Mouse (Mus musculus) heart, embryonic 14.5 days (tissue): Measurements from ENCODE around the gene Htr2a. TPM values are rescaled to one million over a fixed set of nuclear protein-coding genes. Genes with fewer than 3 reads are reported as not detected.

ENCODE experiments used
- ATAC-seq: fragments of 200-750 bp; cut with Nextera tagmentation; 2 replicates; pipeline ENCODE4 v1.8.0; 2017; ENCODE audit warnings: low read depth, moderate TSS enrichment; ENCODE audit not compliant: insufficient number of reproducible peaks, insufficient read depth, low FRiP score
- H3K27ac ChIP-seq, 2 experiments: fragments of 200-500 bp in 1 of 2; fragments of 300-500 bp in 1 of 2; sonication (generic) in 1 of 2; replicated peaks in 1 of 2; 2 replicates each; pipeline ENCODE4 v1.5.1; 2012 to 2014; ENCODE audit warnings: low read depth in 2 of 2, low read length in 2 of 2, control low read depth in 1 of 2, mild to moderate bottlenecking in 1 of 2, mixed read lengths in 1 of 2; ENCODE audit not compliant: control insufficient read depth in 1 of 2, insufficient read depth in 1 of 2
- H3K27me3 ChIP-seq: fragments of 300-500 bp; sonication (generic); 2 replicates; pipeline ENCODE4 v1.6.1; 2014; ENCODE audit warnings: mild to moderate bottlenecking, low read length, control low read depth; ENCODE audit not compliant: control insufficient read depth, insufficient read depth
- H3K36me3 ChIP-seq: fragments of 300-500 bp; sonication (generic); 2 replicates; pipeline ENCODE4 v1.6.1; 2014; ENCODE audit warnings: mild to moderate bottlenecking, control low read depth, low read length, mixed read lengths; ENCODE audit not compliant: control insufficient read depth, insufficient read depth
- H3K4me1 ChIP-seq, 2 experiments: fragments of 200-500 bp in 1 of 2; fragments of 300-500 bp in 1 of 2; sonication (generic) in 1 of 2; 2 replicates each; pipeline ENCODE4 v1.6.1; 2012 to 2014; ENCODE audit warnings: low read length in 2 of 2, control low read depth in 1 of 2, mixed read lengths in 1 of 2; ENCODE audit not compliant: control insufficient read depth in 2 of 2, insufficient read depth in 2 of 2
- H3K4me2 ChIP-seq: fragments of 300-500 bp; sonication (generic); 2 replicates; pipeline ENCODE4 v1.6.1; 2014; ENCODE audit warnings: mild to moderate bottlenecking, low read length
- H3K4me3 ChIP-seq, 2 experiments: fragments of 200-500 bp in 1 of 2; fragments of 300-500 bp in 1 of 2; sonication (generic) in 1 of 2; 2 replicates each; pipeline ENCODE4 v1.5.1; 2012 to 2014; ENCODE audit warnings: low read length in 2 of 2, mild to moderate bottlenecking in 2 of 2, control low read depth in 1 of 2, low read depth in 1 of 2, moderate library complexity in 1 of 2; ENCODE audit not compliant: control insufficient read depth in 1 of 2, insufficient read depth in 1 of 2
- H3K9ac ChIP-seq: fragments of 300-500 bp; sonication (generic); 2 replicates; pipeline ENCODE4 v1.6.1; 2014; ENCODE audit warnings: mild to moderate bottlenecking, low read length
- H3K9me3 ChIP-seq: fragments of 300-500 bp; sonication (generic); 2 replicates; pipeline ENCODE4 v1.6.1; 2016; ENCODE audit warnings: low read length, control low read depth; ENCODE audit not compliant: control insufficient read depth
- WGBS: fragments of 180-500 bp; shearing (Covaris S2); extraction: QIAGEN DNeasy Blood & Tissue Kit; methylation state at CpG from one replicate; pipeline ENCODE4 v1.1.7; 2014; 5-methylcytosine and 5-hydroxymethylcytosine counted together
- polyA plus RNA-seq: library from polyadenylated mRNA; unstranded; fragments of >200 nt; fragmentation: Nextera tagmentation; extraction: Ambion mirVana; gene quantifications from 2 replicates; pipeline ENCODE4 v1.2.1, GENCODE M21; 2014

Htr2a gene
- polyA plus RNA-seq, 1 experiment from 2014 or later, result 1.2 TPM

- Histone ChIP-seq H3K36me3 (no peaks in the 10 kb centered on the region), H3K4me1 (peaks cover 18 to 20% of the 10 kb centered on the region in 2 experiments), H3K9ac (peak overlapping the region; percentile 71), H3K27ac (no peak overlapping the region), H3K4me2 (peak overlapping the region; percentile 89), H3K9me3 (no peaks in the 10 kb centered on the region), H3K27me3 (no peaks in the 10 kb centered on the region), H3K4me3 (peak overlapping the region; percentile 48 to 61)
- ATAC-seq, result no peak
- 25% methylated on average over 17 of the region's 17 CpGs for WGBS
Measured at GRCm38 (mm10) chr14:74641668-74642230, 1.1 kb downstream of the Htr2a start.

- H3K9ac ChIP-seq, result 0 out of 2 replicates have a peak overlapping the region, but pooled peaks have one; percentile 7
- under 1% methylated on average over 4 of the region's 4 CpGs for WGBS
- H3K27ac ChIP-seq, result no peak overlapping the region
- peak overlapping the region; percentile 22 to 48; a peak in 3 of 4 replicates for H3K4me3 ChIP-seq
- no peaks in the 10 kb centered on the region for H3K9me3 ChIP-seq
- ATAC-seq, result no peak; the same call in 1 of the 2 replicates
- no peaks in the 10 kb centered on the region for H3K36me3 ChIP-seq
- H3K4me2 ChIP-seq, result peak overlapping the region; percentile 89
- peaks cover 18 to 27% of the 10 kb centered on the region in 2 experiments for H3K4me1 ChIP-seq
- H3K27me3 ChIP-seq, result no peaks in the 10 kb centered on the region
Measured at GRCm38 (mm10) chr14:74643296-74643695, 2.7 kb downstream of the Htr2a start.

GRCm38 (mm10) chr14:74646107-74646793 is 5.6 kb downstream of the Htr2a start:
- H3K9ac ChIP-seq, result no peak overlapping the region
- ATAC-seq, result peak; percentile 37; the same call in 1 of the 2 replicates

GRCm38 (mm10) chr14:74650001-74650400 is 9.4 kb downstream of the Htr2a start:
- Histone ChIP-seq H3K27ac (no peak overlapping the region), H3K9ac (no peak overlapping the region), H3K4me2 (no peak overlapping the region), H3K9me3 (no peaks in the 10 kb centered on the region), H3K4me3 (no peak overlapping the region), H3K27me3 (no peaks in the 10 kb centered on the region), H3K36me3 (no peaks in the 10 kb centered on the region), H3K4me1 (peaks cover 14 to 30% of the 10 kb centered on the region in 2 experiments)
- 92% methylated on average over 6 of the region's 6 CpGs for WGBS
- no peak for ATAC-seq

More at GRCm38 (mm10) chr14:74646107-74646793, 5.6 kb downstream of the Htr2a start:
- WGBS, result 43% methylated on average over 11 of the region's 11 CpGs
- H3K27me3 ChIP-seq, result no peaks in the 10 kb centered on the region
- no peaks in the 10 kb centered on the region for H3K36me3 ChIP-seq
- peak overlapping the region in 1 of 2 experiments; percentile 10; a peak in 2 of 4 replicates for H3K27ac ChIP-seq
- peak overlapping the region; percentile 19 for H3K4me2 ChIP-seq
- peaks cover 15 to 23% of the 10 kb centered on the region in 2 experiments for H3K4me1 ChIP-seq
- H3K4me3 ChIP-seq, result no peak overlapping the region
- no peaks in the 10 kb centered on the region for H3K9me3 ChIP-seq

- no peak overlapping the region for H3K4me3 ChIP-seq
- H3K27ac ChIP-seq, result no peak overlapping the region; a peak in 2 of 4 replicates
- H3K4me2 ChIP-seq, result no peak overlapping the region
- no peaks in the 10 kb centered on the region for H3K27me3 ChIP-seq
- H3K36me3 ChIP-seq, result no peaks in the 10 kb centered on the region
- no peak overlapping the region for H3K9ac ChIP-seq
- H3K4me1 ChIP-seq, result peaks cover 9 to 35% of the 10 kb centered on the region in 2 experiments
- no peak for ATAC-seq
- 44% methylated on average over 4 of the region's 4 CpGs for WGBS
- H3K9me3 ChIP-seq, result no peaks in the 10 kb centered on the region
Measured at GRCm38 (mm10) chr14:74651678-74652077, 11.0 kb downstream of the Htr2a start.

- Histone ChIP-seq H3K4me1 (peaks cover 16 to 45% of the 10 kb centered on the region in 2 experiments), H3K9ac (no peak overlapping the region), H3K27me3 (no peaks in the 10 kb centered on the region), H3K27ac (peak overlapping the region; percentile 60 to 87; a peak in 3 of 4 replicates), H3K4me2 (peak overlapping the region; percentile 36), H3K4me3 (no peak overlapping the region), H3K9me3 (no peaks in the 10 kb centered on the region), H3K36me3 (no peaks in the 10 kb centered on the region)
- peak; percentile 78 for ATAC-seq
- WGBS, result 9% methylated on average over 7 of the region's 7 CpGs
Measured at GRCm38 (mm10) chr14:74657227-74657626, 16.6 kb downstream of the Htr2a start.

GRCm38 (mm10) chr14:74659411-74659841 is 18.8 kb downstream of the Htr2a start:
- Histone ChIP-seq H3K4me3 (no peak overlapping the region), H3K9me3 (no peaks in the 10 kb centered on the region), H3K9ac (no peak overlapping the region), H3K27ac (peak overlapping the region; percentile 15 to 17; a peak in 3 of 4 replicates), H3K4me2 (no peak overlapping the region), H3K27me3 (no peaks in the 10 kb centered on the region), H3K36me3 (no peaks in the 10 kb centered on the region), H3K4me1 (peaks cover 13 to 43% of the 10 kb centered on the region in 2 experiments)
- no peak for ATAC-seq
- WGBS, result 66% methylated on average over 8 of the region's 8 CpGs
